Mouse (Mus musculus) C2C12 (cell line): ENCODE measurements around the gene March2.

Source experiments
- CTCF ChIP-seq: IDR thresholded peaks from one replicate; pipeline ENCODE4 v1.5.1; 2011; ENCODE audit not compliant: control insufficient read depth, insufficient read depth, insufficient read length
- FOSL1 ChIP-seq: IDR thresholded peaks from one replicate; pipeline ENCODE4 v1.8.0; 2011; ENCODE audit warnings: mild to moderate bottlenecking, low read length; ENCODE audit not compliant: poor library complexity, insufficient read depth, severe bottlenecking
- MAX ChIP-seq: IDR thresholded peaks from one replicate; pipeline ENCODE4 v1.6.1; 2011; ENCODE audit warnings: mild to moderate bottlenecking, control low read depth

- no peak for TF ChIP-seq CTCF
- TF ChIP-seq MAX, result no peak
- TF ChIP-seq FOSL1, result no peak
Observed at GRCm38 (mm10) chr17:33695471-33695870, 23.0 kb downstream of the March2 start.
